Mouse (Mus musculus): Measurements from ENCODE around the gene Zfp110. TPM values are rescaled to one million over a fixed set of nuclear protein-coding genes. Genes with fewer than 3 reads are reported as not detected.
"Not testable (repeated sequence)": the region's sequence is repeated elsewhere in the genome, so short reads cannot be mapped to it uniquely, and the experiment has no call there.

Zfp110 gene
- polyA plus RNA-seq, 1 experiment from 2014 or later = 46.4 TPM

GRCm38 (mm10) chr7:12815566-12815965, 19.0 kb upstream of the Zfp110 start:
- no peak for ATAC-seq (ENCODE audit: low read depth)
- Histone ChIP-seq H3K27ac (ENCODE audit: low read length) (no peak overlapping the region), H3K4me1 (replicated peaks; ENCODE audit: control insufficient read depth, insufficient read depth, low read length) (peaks cover 7% of the 10 kb centered on the region; the same call in 1 of the 2 replicates), H3K27me3 (ENCODE audit: control insufficient read depth, insufficient read depth, low read depth, low read length) (no peaks in the 10 kb centered on the region), H3K36me3 (ENCODE audit: control insufficient read depth, insufficient read depth, low read length) (peaks cover 42% of the 10 kb centered on the region), H3K9me3 (ENCODE audit: control insufficient read depth, low read length) (peaks cover 25% of the 10 kb centered on the region), H3K4me2 (ENCODE audit: low read depth, low read length) (no peak overlapping the region), H3K9ac (ENCODE audit: low read length) (no peak overlapping the region), H3K4me3 (ENCODE audit: low read length) (no peak overlapping the region)
- WGBS = over 99% methylated on average over 8 of the region's 8 CpGs

GRCm38 (mm10) chr7:12818521-12819295, 15.9 kb upstream of the Zfp110 start, which contains the start of gene Zfp329:
Gene Zfp329, minus strand, starts transcription at chr7:12818858.
- Histone ChIP-seq H3K4me1 (replicated peaks; ENCODE audit: control insufficient read depth, insufficient read depth, low read length) (peaks cover 7% of the 10 kb centered on the region; the same call in 1 of the 2 replicates), H3K4me3 (ENCODE audit: low read length) (peak within 1 kb of the TSS; percentile 76), H3K4me2 (ENCODE audit: low read depth, low read length) (peak within 1 kb of the TSS; percentile 82), H3K27me3 (ENCODE audit: control insufficient read depth, insufficient read depth, low read depth, low read length) (no peaks in the 10 kb centered on the region), H3K9me3 (ENCODE audit: control insufficient read depth, low read length) (peaks cover 16% of the 10 kb centered on the region), H3K9ac (ENCODE audit: low read length) (peak within 1 kb of the TSS; percentile 95), H3K27ac (ENCODE audit: low read length) (peak within 1 kb of the TSS; percentile 71), H3K36me3 (ENCODE audit: control insufficient read depth, insufficient read depth, low read length) (peaks cover 16% of the 10 kb centered on the region)
- WGBS = under 1% methylated on average over 40 of the region's 40 CpGs
- peak; percentile 98 for ATAC-seq (ENCODE audit: low read depth)

DNA sequence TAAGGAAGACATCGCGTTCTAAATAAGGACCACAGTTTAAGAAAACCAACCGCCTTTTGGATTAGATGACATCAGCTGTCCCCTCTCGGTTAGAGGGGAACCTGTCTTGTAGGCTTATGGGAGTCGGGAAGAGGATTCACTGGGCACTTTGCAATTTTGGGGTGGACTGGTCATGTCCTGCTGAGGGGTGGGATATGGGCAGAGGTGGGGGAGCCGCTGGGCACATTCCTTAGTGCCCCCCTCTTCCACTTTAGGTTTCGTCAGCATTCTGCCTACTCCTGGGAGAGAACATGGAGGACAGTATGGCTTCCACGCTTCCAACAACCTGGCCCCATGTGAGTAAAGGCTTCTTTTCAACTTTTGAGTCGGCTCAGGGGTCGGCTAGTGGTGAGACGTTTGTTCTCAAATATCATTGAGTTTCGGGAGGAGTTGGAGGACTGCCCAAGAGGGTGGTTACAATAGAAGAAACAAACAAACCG, 671 bp downstream of the Zfp110 start:
- Histone ChIP-seq H3K27me3 (ENCODE audit: control insufficient read depth, insufficient read depth, low read depth, low read length) (no peaks in the 10 kb centered on the region), H3K9ac (ENCODE audit: low read length) (peak overlapping the region; percentile 80), H3K4me3 (ENCODE audit: low read length) (peak overlapping the region; percentile 75), H3K4me2 (ENCODE audit: low read depth, low read length) (peak overlapping the region; percentile 77), H3K36me3 (ENCODE audit: control insufficient read depth, insufficient read depth, low read length) (peaks cover 40% of the 10 kb centered on the region), H3K9me3 (ENCODE audit: control insufficient read depth, low read length) (peaks cover 32% of the 10 kb centered on the region), H3K4me1 (replicated peaks; ENCODE audit: control insufficient read depth, insufficient read depth, low read length) (no peaks in the 10 kb centered on the region; the same call in 1 of the 2 replicates), H3K27ac (ENCODE audit: low read length) (peak overlapping the region; percentile 84)
- WGBS = 15% methylated on average over 13 of the region's 13 CpGs
- ATAC-seq (ENCODE audit: low read depth) = peak; percentile 47

DNA sequence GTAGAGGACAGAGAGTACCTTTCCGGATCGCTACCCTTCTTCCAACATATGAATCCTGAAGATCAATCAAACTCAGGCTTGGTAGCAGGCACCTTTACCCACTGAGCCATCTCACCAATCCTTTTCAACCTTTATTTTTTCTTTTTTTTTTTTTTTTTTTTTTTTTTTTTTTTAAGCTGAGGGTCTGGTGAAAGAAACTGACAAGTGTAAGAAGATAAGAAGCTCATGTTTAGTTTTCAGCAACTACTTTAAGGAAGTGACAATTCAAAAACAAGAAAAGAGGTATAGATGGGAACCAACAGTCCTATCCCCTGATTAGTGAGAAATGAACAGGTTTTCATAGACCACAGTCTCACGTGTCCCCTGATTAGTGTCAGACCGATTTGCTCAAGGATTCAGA, 1.2 kb downstream of the Zfp110 start:
- Histone ChIP-seq H3K9me3 (ENCODE audit: control insufficient read depth, low read length) (peaks cover 35% of the 10 kb centered on the region), H3K4me3 (ENCODE audit: low read length) (peak overlapping the region; percentile 75), H3K4me1 (replicated peaks; ENCODE audit: control insufficient read depth, insufficient read depth, low read length) (no peaks in the 10 kb centered on the region; the same call in 1 of the 2 replicates), H3K27ac (ENCODE audit: low read length) (no peak overlapping the region), H3K9ac (ENCODE audit: low read length) (no peak overlapping the region), H3K27me3 (ENCODE audit: control insufficient read depth, insufficient read depth, low read depth, low read length) (no peaks in the 10 kb centered on the region), H3K36me3 (ENCODE audit: control insufficient read depth, insufficient read depth, low read length) (peaks cover 45% of the 10 kb centered on the region), H3K4me2 (ENCODE audit: low read depth, low read length) (peak overlapping the region; percentile 77)
- ATAC-seq (ENCODE audit: low read depth) = no peak
- WGBS = 91% methylated on average over 4 of the region's 4 CpGs

DNA sequence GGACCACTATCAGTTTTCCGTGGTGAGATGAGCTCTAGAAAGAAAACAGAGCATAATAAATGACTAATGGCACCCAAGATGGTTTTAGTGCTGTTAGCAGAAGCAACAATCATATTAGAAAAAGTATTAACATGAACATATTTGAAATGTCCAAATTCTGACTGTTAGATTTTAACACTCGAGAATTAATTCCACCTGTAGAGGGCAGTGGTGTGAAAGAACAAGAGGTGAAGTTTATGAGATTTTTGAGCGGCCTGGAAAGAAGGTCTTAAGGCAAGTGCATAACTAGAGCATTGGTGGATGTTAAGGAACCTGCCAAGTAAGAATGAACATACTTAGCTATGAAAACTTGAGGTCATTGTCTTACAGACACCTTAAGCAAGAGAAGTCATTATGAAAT, 39.7 kb downstream of the Zfp110 start:
- no peak overlapping the region for H3K27ac ChIP-seq (ENCODE audit: low read length)
- no peaks in the 10 kb centered on the region for H3K4me1 ChIP-seq (replicated peaks; ENCODE audit: control insufficient read depth, insufficient read depth, low read length)
- ATAC-seq (ENCODE audit: low read depth) = no peak
- no peak overlapping the region for H3K4me2 ChIP-seq (ENCODE audit: low read depth, low read length)
- H3K9ac ChIP-seq (ENCODE audit: low read length) = no peak overlapping the region
- H3K36me3 ChIP-seq (ENCODE audit: control insufficient read depth, insufficient read depth, low read length) = no peaks in the 10 kb centered on the region
- H3K27me3 ChIP-seq (ENCODE audit: control insufficient read depth, insufficient read depth, low read depth, low read length) = no peaks in the 10 kb centered on the region
- 19% methylated on average over 3 of the region's 3 CpGs for WGBS
- H3K4me3 ChIP-seq (ENCODE audit: low read length) = no peak overlapping the region
- peaks cover 3% of the 10 kb centered on the region for H3K9me3 ChIP-seq (ENCODE audit: control insufficient read depth, low read length)

DNA sequence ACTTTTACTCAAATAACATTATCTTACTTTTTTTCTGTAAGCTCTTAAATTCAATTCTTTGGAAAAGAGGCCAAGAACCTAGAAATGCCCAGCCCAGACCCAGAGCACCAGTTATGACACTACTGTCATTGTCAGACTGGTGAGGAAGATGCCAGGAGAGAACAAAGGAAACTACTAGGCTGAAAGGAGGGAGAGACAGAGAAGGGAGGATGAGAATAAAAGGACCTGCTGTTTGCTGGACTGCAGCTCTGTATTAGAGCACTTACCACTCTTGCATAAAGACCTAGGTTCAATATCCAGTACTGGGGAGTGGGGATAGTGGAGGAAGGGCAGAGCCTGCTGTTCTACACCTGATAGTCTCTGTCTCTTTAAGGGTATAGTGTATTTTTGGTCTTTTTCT, 45.5 kb downstream of the Zfp110 start:
- H3K36me3 ChIP-seq (ENCODE audit: control insufficient read depth, insufficient read depth, low read length) = peaks cover 2% of the 10 kb centered on the region
- peaks cover 7% of the 10 kb centered on the region; the same call in 1 of the 2 replicates for H3K4me1 ChIP-seq (replicated peaks; ENCODE audit: control insufficient read depth, insufficient read depth, low read length)
- H3K27me3 ChIP-seq (ENCODE audit: control insufficient read depth, insufficient read depth, low read depth, low read length) = no peaks in the 10 kb centered on the region
- H3K4me3 ChIP-seq (ENCODE audit: low read length) = no peak overlapping the region
- H3K9ac ChIP-seq (ENCODE audit: low read length) = no peak overlapping the region
- H3K9me3 ChIP-seq (ENCODE audit: control insufficient read depth, low read length) = no peaks in the 10 kb centered on the region
- ATAC-seq (ENCODE audit: low read depth) = no peak
- no peak overlapping the region for H3K4me2 ChIP-seq (ENCODE audit: low read depth, low read length)
- no peak overlapping the region for H3K27ac ChIP-seq (ENCODE audit: low read length)

- WGBS = 49% methylated on average over 8 of the region's 8 CpGs
- ATAC-seq (ENCODE audit: low read depth) = not testable (repeated sequence)
- peak overlapping the region; percentile 56 for H3K9ac ChIP-seq (ENCODE audit: low read length)
Measured at GRCm38 (mm10) chr7:12880497-12880896, 45.9 kb downstream of the Zfp110 start.

DNA sequence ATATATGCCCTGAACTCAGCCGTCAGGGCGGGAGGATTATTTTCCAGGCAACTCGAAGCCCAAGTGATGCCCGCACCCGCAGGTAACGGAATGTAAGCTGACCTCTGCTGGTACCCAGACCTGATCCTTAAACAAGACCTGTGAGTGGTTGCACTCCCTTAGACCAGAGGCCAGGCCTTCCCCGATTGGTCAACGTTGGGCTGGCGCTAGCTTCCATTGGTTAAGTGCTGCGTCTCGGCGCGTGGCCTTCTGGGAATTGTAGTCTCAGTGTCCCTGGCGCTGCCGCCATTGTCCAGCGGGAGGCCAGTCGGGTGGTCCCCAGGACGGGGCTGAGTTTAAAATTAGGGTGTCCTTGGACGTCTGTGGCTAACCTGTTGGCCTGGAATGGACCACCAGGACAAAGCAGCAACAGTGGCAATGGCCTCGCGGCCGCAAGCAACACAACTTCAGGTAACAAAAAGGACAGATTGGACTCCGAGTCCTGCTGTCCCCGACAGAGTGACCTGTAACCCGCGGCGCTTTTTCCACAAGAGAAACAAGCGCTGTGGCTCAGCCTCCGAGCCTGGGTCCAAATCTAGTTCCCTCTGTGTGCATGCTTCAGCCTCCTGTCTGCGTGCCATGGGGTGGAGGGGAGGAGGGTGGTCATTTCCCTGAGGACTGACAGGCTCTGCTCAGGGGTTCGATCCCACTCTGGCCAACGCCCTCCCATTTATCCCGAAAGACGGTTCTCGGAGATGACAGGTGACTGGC, 46.5 kb downstream of the Zfp110 start, which contains the start of gene Zfp128:
TSS of gene Zfp128 (plus strand) at position 267 of the 750 bp plus-strand sequence.
- Histone ChIP-seq H3K4me3 (ENCODE audit: low read length) (peak within 1 kb of the TSS; percentile 70), H3K9ac (ENCODE audit: low read length) (peak within 1 kb of the TSS; percentile 82), H3K27ac (ENCODE audit: low read length) (no peak within 1 kb of the TSS), H3K4me1 (replicated peaks; ENCODE audit: control insufficient read depth, insufficient read depth, low read length) (peaks cover 7% of the 10 kb centered on the region; the same call in 1 of the 2 replicates), H3K27me3 (ENCODE audit: control insufficient read depth, insufficient read depth, low read depth, low read length) (no peaks in the 10 kb centered on the region), H3K9me3 (ENCODE audit: control insufficient read depth, low read length) (no peaks in the 10 kb centered on the region), H3K4me2 (ENCODE audit: low read depth, low read length) (peak within 1 kb of the TSS; percentile 79), H3K36me3 (ENCODE audit: control insufficient read depth, insufficient read depth, low read length) (peaks cover 10% of the 10 kb centered on the region)
- WGBS = under 1% methylated on average over 35 of the region's 35 CpGs
- ATAC-seq (ENCODE audit: low read depth) = peak; percentile 100

More at GRCm38 (mm10) chr7:12880497-12880896, 45.9 kb downstream of the Zfp110 start:
- H3K4me1 ChIP-seq (replicated peaks; ENCODE audit: control insufficient read depth, insufficient read depth, low read length); H3K27me3 ChIP-seq (ENCODE audit: control insufficient read depth, insufficient read depth, low read depth, low read length); H3K27ac ChIP-seq (ENCODE audit: low read length); H3K9me3 ChIP-seq (ENCODE audit: control insufficient read depth, low read length); H3K36me3 ChIP-seq (ENCODE audit: control insufficient read depth, insufficient read depth, low read length): not testable (repeated sequence)
- Histone ChIP-seq H3K4me2 (ENCODE audit: low read depth, low read length) (peak overlapping the region; percentile 79), H3K4me3 (ENCODE audit: low read length) (peak overlapping the region; percentile 70)

Measured in lung, embryonic 16.5 days (tissue).